Mouse (Mus musculus): ENCODE results near the gene Tmppe.
"Not testable (repeated sequence)": the region's sequence is repeated elsewhere in the genome, so short reads cannot be mapped to it uniquely, and the experiment has no call there.

- not testable (repeated sequence) for TF ChIP-seq POLR2A (IDR thresholded peaks at IDR 0.05; ENCODE audit: borderline replicate concordance, control insufficient read depth, low read depth, low read length); CTCF (IDR thresholded peaks at IDR 0.05; ENCODE audit: control insufficient read depth, insufficient read depth, low read length)
These were observed 6.8 kb upstream of the Tmppe start for GRCm38 (mm10) chr9:114394136-114394535.
